Mouse (Mus musculus) cerebellum, postnatal 25 days (tissue): ENCODE measurements at regions not wholly inside any gene's neighbourhood (a gene's known extent, or its start where the extent isn't known, plus 50 kb on each side); places are given as distances from the start of the nearest gene placed in this dataset.

Source experiments
- DNase-seq, 2 experiments: peaks; one replicate each; pipeline ENCODE4 v3.0.0; 2021; ENCODE audit warnings: mixed read lengths in 2 of 2

GRCm38 (mm10) chr2:173334856-173335595 is 58.7 kb upstream of the Pmepa1 start:
- no peak for DNase-seq

GRCm38 (mm10) chr2:173335859-173336258 is 59.5 kb upstream of the Pmepa1 start:
- DNase-seq, result peak in 1 of 2 experiments; percentile 41

GRCm38 (mm10) chr2:173337666-173338065 is 61.3 kb upstream of the Pmepa1 start:
- DNase-seq, result no peak

DNA sequence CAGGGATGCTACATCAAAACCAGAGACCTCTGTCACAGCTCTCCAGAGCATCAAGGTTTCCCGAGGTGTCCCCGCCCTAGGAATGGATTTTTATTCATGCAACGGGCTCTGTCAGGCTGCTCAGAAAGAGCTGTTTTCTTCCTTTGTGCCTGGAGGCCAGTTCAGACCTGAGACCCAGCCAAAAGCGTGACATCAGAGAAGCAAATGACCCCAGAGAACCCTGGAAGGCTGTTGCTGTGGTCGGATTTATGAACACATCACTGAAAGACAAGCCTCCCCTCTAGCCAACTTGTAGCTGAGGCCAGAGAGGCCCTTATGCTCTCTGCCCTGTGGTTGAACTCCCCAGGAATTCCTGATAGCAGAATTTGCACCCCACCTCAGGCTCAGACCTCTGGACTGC is 62.3 kb upstream of the Pmepa1 start:
- no peak for DNase-seq

DNA sequence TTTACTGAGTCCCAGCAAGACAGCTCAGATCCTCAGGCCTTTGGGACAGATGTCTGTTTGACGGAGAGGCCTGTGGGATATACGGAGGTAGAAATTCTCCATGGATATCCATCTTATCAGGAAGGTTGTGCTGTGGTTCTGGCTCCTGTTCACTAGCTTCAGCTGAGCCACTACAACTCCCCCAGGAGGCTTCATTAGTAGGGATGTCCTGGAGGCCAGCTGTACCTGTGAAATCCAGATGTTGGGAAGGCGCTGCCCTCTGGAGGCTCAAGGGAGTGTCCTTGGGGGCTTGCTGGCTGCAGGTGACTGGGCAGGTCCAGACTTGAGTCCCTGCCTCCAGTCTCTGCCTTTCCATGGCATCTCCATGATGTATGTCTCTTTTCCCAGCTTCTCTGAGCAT is 62.9 kb upstream of the Pmepa1 start:
- no peak for DNase-seq

DNA sequence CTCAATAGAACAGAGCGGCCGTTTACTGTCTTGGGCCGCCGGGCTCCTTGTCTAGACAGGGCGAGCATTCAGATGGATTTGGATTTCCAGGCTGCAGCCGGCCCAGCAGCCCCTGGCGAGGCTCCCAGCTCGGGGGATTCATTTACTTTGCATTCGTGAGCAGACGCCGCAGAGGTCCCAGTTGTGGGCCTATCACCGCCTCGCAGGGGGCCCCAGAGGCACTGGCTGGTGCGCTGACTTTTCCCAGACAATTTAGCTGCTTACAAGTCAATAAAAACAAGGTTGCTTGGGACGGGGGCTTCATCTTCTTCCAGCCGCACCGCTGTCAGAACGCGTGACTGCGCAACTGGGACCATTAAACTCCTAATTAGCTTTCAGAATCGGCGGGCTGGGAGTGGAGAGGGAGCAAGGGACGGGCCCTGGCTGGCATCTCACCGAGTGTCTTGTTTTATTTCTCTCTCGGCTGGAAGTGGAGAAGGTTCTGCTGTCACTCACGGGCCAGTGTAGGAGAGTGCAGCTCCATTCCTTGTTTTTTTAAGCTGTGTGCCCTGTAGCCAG is 63.8 kb upstream of the Pmepa1 start:
- DNase-seq, result peak in 1 of 2 experiments; percentile 31

GRCm38 (mm10) chr2:173342605-173343260 is 66.4 kb upstream of the Pmepa1 start:
- DNase-seq, result peak in 1 of 2 experiments; percentile 13

GRCm38 (mm10) chr2:173343665-173344064 is 67.3 kb upstream of the Pmepa1 start:
- DNase-seq, result no peak

DNA sequence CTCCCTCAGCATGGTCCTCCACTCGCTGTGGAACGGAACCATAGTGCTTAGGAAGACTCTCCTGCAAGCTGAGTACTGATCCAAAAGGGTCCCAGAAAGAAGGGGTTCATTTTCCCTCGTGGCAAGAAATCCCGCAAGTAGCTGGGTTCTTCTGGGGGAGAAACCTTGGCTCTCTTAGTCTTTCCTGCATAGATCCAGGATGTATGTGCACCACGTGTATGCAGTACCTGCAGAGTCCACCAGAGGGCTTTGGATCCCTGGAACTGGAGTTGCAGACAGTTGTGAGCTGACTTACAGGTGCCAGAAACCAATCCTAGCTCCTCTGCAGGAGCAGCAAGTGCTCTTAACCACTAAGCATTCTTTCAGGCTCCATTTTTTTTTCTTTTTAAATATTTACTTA is 67.9 kb upstream of the Pmepa1 start:
- no peak for DNase-seq

DNA sequence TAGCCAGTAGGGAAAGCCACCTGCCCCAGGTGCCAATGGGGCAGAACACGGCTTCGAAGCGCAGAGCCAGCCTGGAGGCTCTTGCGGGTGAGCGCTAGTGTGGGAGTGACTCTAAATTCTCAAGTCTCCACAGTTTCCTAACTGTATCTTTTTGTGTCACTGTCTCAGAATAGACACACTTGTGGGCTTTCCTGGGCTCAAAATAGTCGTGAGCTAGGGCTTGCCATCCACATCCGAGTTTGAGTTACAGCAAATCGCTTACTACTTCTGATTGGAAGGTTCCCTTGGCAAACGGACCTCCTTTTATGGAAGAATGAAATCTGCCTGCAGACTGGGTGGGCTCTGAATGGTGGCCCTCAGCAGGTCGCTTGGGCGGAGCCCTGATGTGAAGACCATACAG is 71.0 kb upstream of the Pmepa1 start:
- no peak for DNase-seq

DNA sequence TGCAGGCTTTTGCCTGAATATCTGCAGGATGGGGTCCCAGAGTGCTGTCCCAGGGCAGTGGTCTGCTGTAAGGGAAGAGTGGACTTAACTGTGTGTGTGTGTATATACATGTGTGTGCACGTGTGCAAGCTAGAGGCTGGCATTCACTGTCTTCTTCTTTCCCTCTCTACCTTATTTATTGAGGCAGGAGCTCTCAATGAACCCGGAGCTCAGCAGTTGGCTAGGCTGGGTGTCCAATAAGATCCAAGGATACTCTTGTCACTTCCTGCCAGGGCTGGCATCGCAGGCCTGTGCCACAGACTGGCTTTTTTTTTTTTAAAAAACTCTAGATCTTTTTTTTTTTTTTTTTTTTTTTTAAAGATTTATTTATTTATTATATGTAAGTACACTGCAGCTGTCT is 72.4 kb upstream of the Pmepa1 start:
- no peak for DNase-seq

GRCm38 (mm10) chr2:173349510-173349909 is 73.2 kb upstream of the Pmepa1 start:
- DNase-seq, result no peak

DNA sequence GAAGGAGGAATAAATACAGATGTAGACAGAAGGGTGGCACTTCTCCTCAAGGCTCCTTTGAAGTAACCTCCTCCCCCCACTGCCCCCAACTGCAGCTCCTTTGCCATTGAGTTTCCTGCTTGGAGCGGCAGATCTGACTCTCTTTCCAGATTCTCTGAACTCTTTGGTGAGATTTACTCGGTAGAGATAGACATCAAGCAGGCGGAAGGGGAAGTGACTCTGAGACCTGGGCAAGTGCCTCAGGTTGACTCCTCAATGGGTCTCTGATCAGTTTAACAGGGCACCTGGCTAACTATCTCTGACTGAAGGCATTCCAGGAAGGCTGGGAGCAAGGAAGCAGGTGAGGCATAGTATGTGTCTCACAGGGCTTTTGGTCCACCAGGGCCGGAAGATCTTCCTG is 73.6 kb upstream of the Pmepa1 start:
- DNase-seq, result no peak

DNA sequence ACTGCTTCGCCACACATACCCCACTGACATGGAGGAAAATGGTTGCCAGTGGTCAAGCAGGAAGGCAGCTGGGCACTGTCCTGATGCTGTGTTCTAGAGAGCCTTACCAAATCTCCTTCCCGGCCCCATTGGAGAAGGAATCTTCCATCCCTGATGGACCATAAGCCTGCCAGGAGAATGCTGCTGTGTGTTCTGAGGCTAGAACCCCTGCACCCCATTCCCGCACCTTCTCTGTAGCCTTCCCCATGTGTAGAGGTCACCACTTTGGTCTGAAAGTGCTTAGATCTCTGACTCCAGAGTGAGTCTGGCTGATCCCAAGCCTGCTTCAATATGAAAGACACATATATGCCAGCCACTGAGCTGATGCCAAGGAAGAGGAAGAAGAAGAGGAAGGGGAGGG is 74.1 kb upstream of the Pmepa1 start:
- no peak for DNase-seq

GRCm38 (mm10) chr2:173350831-173351230 is 74.5 kb upstream of the Pmepa1 start:
- no peak for DNase-seq

- DNase-seq, result no peak
Measured at GRCm38 (mm10) chr2:173351831-173352755, 75.8 kb upstream of the Pmepa1 start.

DNA sequence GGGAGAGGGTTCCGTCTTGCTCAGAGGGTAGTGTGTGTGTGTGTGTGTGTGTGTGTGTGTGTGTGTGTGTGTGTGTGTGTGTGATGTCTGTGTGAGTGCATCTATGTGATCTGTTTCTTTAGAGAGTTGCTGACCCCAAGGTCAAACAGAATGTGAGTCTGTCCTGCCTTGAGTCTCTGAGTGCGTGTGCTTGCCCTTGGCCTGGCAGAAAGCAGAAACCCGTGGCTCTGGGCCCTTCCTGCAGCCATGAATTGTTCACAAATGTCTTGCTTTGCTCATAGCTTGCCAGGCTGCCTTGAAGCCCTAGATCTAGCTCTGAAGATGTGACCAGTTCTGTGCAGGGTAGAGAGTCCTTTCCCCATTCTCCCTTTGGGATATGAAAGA is 76.4 kb upstream of the Pmepa1 start:
- no peak for DNase-seq

DNA sequence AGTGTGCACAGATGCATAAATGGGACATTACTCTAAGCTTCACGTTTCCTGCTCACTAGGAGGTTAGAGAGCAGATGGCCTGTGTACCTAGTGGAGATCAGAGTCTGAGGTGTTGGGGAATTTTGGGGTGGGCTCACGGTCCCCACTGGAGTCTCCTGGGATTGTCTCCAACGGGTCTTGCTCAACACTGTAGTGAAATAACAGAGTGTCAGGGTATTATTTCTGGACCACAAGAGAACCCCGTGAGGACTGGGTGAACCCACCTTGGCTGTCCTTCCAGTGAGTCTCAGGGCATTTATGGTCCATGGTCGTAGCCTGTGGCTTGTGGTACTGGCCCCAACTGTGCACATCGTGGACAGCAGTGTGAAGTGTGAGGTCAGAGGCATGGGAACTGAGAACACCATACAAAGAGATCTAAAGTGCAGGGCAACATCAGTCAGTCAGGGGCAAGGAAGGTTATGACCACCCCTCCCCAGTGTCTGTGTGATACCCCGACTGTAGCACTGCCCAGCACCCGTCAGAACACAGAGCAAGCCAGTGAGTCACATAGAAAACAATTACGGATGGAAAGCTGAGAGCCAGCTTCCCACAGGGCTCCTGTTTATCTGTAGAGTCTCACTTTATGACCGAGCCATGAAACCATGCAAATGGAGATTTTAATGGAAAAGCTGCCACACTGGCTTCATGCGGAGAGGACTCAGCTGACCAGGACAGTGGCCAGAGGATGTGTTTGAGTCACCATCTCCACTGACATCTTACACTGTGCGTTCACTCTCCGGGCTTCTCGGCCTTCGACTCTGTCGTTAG is 77.3 kb upstream of the Pmepa1 start:
- no peak for DNase-seq

- DNase-seq, result no peak
Measured at GRCm38 (mm10) chr2:173356786-173357185, 80.5 kb upstream of the Pmepa1 start.

GRCm38 (mm10) chr2:173365441-173366166 is 89.3 kb upstream of the Pmepa1 start:
- no peak for DNase-seq

DNA sequence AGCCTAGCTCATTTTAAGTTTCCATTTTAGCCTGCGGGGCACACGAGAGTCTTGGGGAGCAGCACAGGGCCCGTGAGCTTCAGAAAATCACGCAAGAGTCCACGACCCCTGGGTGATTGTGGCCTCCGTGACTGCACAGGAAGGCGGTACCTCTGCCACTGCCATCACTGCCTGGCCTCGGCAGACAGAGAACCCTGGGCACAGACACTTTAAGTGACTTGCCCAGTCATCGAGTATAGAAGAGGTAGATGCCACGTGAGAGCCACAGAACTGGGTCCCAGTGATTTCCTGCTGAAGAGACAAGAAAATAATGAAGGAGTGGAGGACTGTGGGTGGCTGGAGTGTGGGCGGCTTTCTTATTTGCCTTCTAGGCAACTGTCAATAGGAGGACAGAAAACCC is 90.4 kb upstream of the Pmepa1 start:
- no peak for DNase-seq

- DNase-seq, result no peak
Measured at GRCm38 (mm10) chr2:173368899-173369298, 92.6 kb upstream of the Pmepa1 start.
